Mouse (Mus musculus) limb, embryonic 14.5 days (tissue): ENCODE results near the gene 6430548M08Rik. TPM values are rescaled to one million over a fixed set of nuclear protein-coding genes. Genes with fewer than 3 reads are reported as not detected.

Experiments
- ATAC-seq: fragments of 200-750 bp; cut with Nextera tagmentation; 2 replicates; pipeline ENCODE4 v1.8.0; 2017; ENCODE audit warnings: low read depth, moderate number of reproducible peaks, moderate TSS enrichment; ENCODE audit not compliant: low FRiP score
- DNase-seq: peaks from one replicate; pipeline ENCODE4 v3.0.0-alpha.2; 2015; ENCODE audit warnings: low spot score
- H3K27ac ChIP-seq: fragments of 300-500 bp; sonication (generic); replicated peaks from 2 replicates; pipeline ENCODE4 v1.5.1; 2014; ENCODE audit warnings: low read depth, mild to moderate bottlenecking, low read length, moderate library complexity, mixed read lengths
- H3K27me3 ChIP-seq: fragments of 300-500 bp; sonication (generic); 2 replicates; pipeline ENCODE4 v1.6.1; 2014; ENCODE audit warnings: low read length, mixed read lengths; ENCODE audit not compliant: control insufficient read depth, insufficient read depth
- H3K36me3 ChIP-seq: fragments of 300-500 bp; sonication (generic); 2 replicates; pipeline ENCODE4 v1.6.1; 2014; ENCODE audit warnings: mild to moderate bottlenecking, low read length, moderate library complexity, mixed read lengths; ENCODE audit not compliant: control insufficient read depth, insufficient read depth
- H3K4me1 ChIP-seq: fragments of 300-500 bp; sonication (generic); 2 replicates; pipeline ENCODE4 v1.6.1; 2014; ENCODE audit warnings: antibody characterized with exemption, low read length, mixed read lengths; ENCODE audit not compliant: control insufficient read depth, insufficient read depth
- H3K4me2 ChIP-seq: fragments of 300-500 bp; sonication (generic); replicated peaks from 2 replicates; pipeline ENCODE4 v1.6.1; 2014; ENCODE audit warnings: low read depth, mild to moderate bottlenecking, low read length, moderate library complexity; ENCODE audit not compliant: severe bottlenecking
- H3K4me3 ChIP-seq: fragments of 300-500 bp; sonication (generic); replicated peaks from 2 replicates; pipeline ENCODE4 v1.5.1; 2014; ENCODE audit warnings: low read length
- H3K9ac ChIP-seq: fragments of 300-500 bp; sonication (generic); 2 replicates; pipeline ENCODE4 v1.6.1; 2014; ENCODE audit warnings: mild to moderate bottlenecking, low read depth, low read length, moderate library complexity; ENCODE audit not compliant: severe bottlenecking
- H3K9me3 ChIP-seq: fragments of 300-500 bp; sonication (generic); 2 replicates; pipeline ENCODE4 v1.6.1; 2016; ENCODE audit warnings: low read length; ENCODE audit not compliant: control insufficient read depth
- POLR2A ChIP-seq: fragments of 200-500 bp; IDR thresholded peaks from 2 replicates; pipeline ENCODE4 v1.8.0; 2012; ENCODE audit warnings: inconsistent platforms, mild to moderate bottlenecking, moderate library complexity, borderline replicate concordance; ENCODE audit not compliant: insufficient read depth, insufficient read length; ENCODE audit errors: extremely low read depth
- WGBS: fragments of 180-500 bp; shearing (Covaris S2); extraction: QIAGEN DNeasy Blood & Tissue Kit; methylation state at CpG from one replicate; pipeline ENCODE4 v1.1.7; 2014; 5-methylcytosine and 5-hydroxymethylcytosine counted together
- polyA plus RNA-seq, 2 experiments: library from polyadenylated mRNA; depleted of rRNA in 1 of 2; stranded (reverse) in 1 of 2; unstranded in 1 of 2; fragments of >200 nt; fragmentation: Nextera tagmentation in 1 of 2; extraction: Ambion mirVana in 1 of 2; gene quantifications; 2 replicates each; pipeline versions ENCODE4 v1.2.1 to v1.2.3; 2012 to 2014

Gene 6430548M08Rik
- polyA plus RNA-seq, 2 experiments, result 4.0 to 4.1 TPM

DNA sequence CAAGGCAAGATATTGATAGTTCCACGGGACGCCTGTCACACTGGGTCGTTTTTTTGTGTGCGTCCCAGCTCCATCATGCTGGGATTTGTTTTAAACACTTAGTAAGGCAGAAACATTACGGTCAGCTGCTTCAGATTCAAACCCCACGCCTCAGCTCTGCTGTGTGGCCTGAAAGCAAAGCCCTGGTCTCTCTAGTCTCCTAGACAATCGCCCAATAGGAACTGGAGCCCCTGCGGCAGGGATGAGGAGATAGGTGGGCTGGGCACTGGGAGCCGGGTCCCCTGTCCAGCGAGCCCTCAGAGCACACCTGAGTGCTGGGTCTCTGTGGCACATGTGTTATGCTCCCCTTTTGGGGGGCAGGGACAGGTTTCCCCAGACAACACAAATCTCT, 64.2 kb downstream of the 6430548M08Rik start:
- no peak for TF ChIP-seq POLR2A
- H3K27ac ChIP-seq, result no peak overlapping the region
- H3K4me3 ChIP-seq, result no peak overlapping the region
- DNase-seq (no peak), ATAC-seq (no peak)
- H3K4me2 ChIP-seq, result peak overlapping the region; percentile 28
- no peaks in the 10 kb centered on the region for H3K36me3 ChIP-seq
- H3K9ac ChIP-seq, result no peak overlapping the region
- whole genome bisulfite sequencing, result 9% methylated on average over 10 of the region's 10 CpGs
- H3K4me1 ChIP-seq, result peaks cover 26% of the 10 kb centered on the region
- H3K9me3 ChIP-seq, result no peaks in the 10 kb centered on the region
- peaks cover 9% of the 10 kb centered on the region; the same call in 1 of the 2 replicates for H3K27me3 ChIP-seq

DNA sequence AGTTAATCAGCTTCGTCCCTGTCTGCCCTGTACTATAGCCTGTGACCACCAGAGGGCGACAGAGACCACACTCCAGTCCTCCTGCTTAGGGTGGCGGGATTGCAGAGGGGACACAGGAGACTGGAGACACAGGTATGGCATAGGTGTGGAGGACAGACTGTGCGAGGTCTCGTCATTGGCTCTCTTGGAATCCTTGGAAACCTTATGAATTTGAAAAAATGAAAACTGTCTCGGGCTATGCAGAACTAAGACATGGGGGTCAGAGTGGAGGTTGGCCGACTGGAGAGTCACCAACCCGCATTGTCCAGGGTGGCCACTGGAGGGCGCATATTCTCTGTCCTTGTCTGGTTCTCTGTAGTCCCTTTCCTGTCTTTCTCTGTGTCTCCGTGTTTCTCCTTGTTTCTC, 65.1 kb downstream of the 6430548M08Rik start:
- no peaks in the 10 kb centered on the region for H3K9me3 ChIP-seq
- DNase-seq (peak; percentile 95), ATAC-seq (peak; percentile 79)
- no peaks in the 10 kb centered on the region for H3K36me3 ChIP-seq
- peak; percentile 11; the same call in 1 of the 2 replicates for TF ChIP-seq POLR2A
- H3K9ac ChIP-seq, result no peak overlapping the region
- H3K27me3 ChIP-seq, result peaks cover 9% of the 10 kb centered on the region; the same call in 1 of the 2 replicates
- no peak overlapping the region for H3K27ac ChIP-seq
- peak overlapping the region; percentile 48 for H3K4me2 ChIP-seq
- peak overlapping the region; percentile 16; the same call in 1 of the 2 replicates for H3K4me3 ChIP-seq
- WGBS, result under 1% methylated on average over 10 of the region's 10 CpGs
- H3K4me1 ChIP-seq, result peaks cover 26% of the 10 kb centered on the region

DNA sequence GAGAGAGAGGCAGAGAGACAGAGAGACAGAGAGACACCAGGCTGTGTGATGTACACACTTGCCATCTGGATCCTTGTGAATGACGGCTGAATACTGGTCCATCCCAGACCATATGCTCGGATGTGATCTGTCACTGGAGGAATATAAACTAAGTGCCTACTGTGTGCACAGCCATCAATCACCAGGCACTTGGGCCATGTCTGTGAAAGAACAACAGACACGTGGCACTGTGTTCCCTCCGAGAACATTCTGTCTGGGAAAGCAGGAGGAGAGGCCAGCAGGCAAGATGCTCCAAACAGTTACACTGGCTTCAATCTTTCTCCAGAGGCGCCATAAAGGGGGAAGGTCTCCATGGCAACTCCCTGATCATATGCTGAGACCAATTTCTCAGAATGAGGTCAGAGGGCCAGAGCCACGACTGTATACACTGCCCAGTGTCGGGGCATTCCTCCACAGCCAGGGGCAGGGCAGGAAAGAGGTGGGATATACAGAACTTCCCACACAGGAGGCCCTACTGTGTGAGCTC, 66.6 kb downstream of the 6430548M08Rik start:
- Histone ChIP-seq H3K9ac (0 out of 2 replicates have a peak overlapping the region, but pooled peaks have one; percentile 4), H3K4me2 (no peak overlapping the region), H3K4me3 (no peak overlapping the region), H3K27ac (no peak overlapping the region), H3K27me3 (peaks cover 9% of the 10 kb centered on the region; the same call in 1 of the 2 replicates), H3K4me1 (peaks cover 39% of the 10 kb centered on the region), H3K36me3 (no peaks in the 10 kb centered on the region), H3K9me3 (no peaks in the 10 kb centered on the region)
- WGBS, result 45% methylated on average over 7 of the region's 7 CpGs
- ATAC-seq (no peak), DNase-seq (no peak)
- no peak for TF ChIP-seq POLR2A

DNA sequence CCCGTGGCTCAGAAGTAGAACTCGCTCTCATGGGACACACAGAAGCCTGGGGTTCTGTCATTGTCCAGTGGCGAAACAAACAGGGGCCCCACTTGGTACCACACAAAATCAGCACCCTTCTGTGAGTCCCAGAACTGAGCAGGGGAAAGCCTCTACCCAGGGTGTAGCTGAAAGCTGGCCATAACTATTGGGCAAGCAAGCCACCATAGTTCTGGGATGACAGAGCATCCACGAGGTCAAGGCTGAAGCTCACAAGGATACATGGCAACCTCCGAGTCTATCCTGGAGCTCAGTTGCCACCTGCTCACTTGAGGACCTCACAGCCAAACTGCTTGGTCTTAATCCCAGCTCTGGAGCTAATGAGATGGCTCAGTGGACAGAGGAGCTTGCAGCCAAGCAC, 67.3 kb downstream of the 6430548M08Rik start:
- 91% methylated on average over 5 of the region's 5 CpGs for WGBS
- H3K9me3 ChIP-seq, result no peaks in the 10 kb centered on the region
- peaks cover 47% of the 10 kb centered on the region for H3K4me1 ChIP-seq
- no peak overlapping the region for H3K4me3 ChIP-seq
- ATAC-seq (no peak), DNase-seq (no peak)
- H3K27ac ChIP-seq, result no peak overlapping the region
- H3K27me3 ChIP-seq, result peaks cover 9% of the 10 kb centered on the region; the same call in 1 of the 2 replicates
- H3K9ac ChIP-seq, result no peak overlapping the region
- TF ChIP-seq POLR2A, result no peak
- H3K36me3 ChIP-seq, result no peaks in the 10 kb centered on the region
- H3K4me2 ChIP-seq, result no peak overlapping the region

DNA sequence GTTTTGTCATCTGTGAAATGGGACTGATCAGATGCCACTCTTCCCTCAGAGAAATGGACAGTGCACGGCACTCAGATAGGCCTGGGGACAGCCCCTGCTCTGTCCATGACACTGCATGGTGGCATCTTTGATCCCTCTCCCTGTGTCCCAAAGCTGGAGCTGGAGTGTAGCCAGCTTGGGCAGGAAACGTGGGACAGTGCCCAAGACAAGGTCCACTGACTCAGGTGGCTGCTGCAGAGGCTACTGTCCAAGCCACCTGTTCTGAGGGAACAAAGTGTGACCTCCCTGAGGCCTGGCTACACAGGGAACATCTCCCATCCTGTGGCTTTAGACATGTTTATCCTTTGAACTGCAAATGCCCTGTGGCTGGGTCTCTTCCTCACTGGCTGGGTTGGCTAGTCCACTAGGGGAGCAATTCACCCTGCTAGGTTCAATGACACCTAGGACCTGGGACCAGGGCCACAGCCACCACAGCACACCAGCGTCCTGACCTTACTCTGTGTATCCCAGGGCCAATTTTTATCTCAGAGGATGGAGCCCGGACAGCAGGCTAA, 68.0 kb downstream of the 6430548M08Rik start:
- no peak for TF ChIP-seq POLR2A
- Histone ChIP-seq H3K4me2 (no peak overlapping the region), H3K36me3 (no peaks in the 10 kb centered on the region), H3K27ac (no peak overlapping the region), H3K4me3 (no peak overlapping the region), H3K9me3 (no peaks in the 10 kb centered on the region), H3K4me1 (peaks cover 53% of the 10 kb centered on the region), H3K27me3 (peaks cover 4% of the 10 kb centered on the region; the same call in 1 of the 2 replicates), H3K9ac (no peak overlapping the region)
- WGBS, result 67% methylated on average over 4 of the region's 4 CpGs
- DNase-seq (no peak), ATAC-seq (no peak)

DNA sequence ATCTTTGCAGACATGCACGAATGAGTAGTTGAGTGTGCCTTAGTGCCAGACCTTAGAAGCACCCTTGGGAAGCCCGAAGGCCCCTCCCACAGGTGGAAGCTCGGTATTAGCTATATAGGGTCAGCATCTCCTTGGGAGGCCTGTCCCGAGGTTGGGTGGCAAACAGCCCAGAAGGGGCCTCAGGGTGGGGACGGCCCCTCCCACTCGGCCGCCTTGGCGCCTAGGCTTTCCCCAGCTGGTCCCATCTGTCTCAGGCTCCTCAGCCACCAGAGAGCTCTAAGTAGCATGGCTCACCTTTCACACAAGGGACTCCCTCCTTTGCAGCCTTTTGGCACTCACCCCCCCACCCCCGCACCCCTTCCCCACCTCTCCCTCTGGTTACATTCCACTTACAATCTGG, 70.4 kb downstream of the 6430548M08Rik start:
- Histone ChIP-seq H3K4me3 (no peak overlapping the region), H3K36me3 (no peaks in the 10 kb centered on the region), H3K27ac (peak overlapping the region; percentile 40; the same call in 1 of the 2 replicates), H3K9me3 (no peaks in the 10 kb centered on the region), H3K4me1 (peaks cover 34% of the 10 kb centered on the region), H3K4me2 (no peak overlapping the region), H3K9ac (no peak overlapping the region), H3K27me3 (no peaks in the 10 kb centered on the region)
- no peak for TF ChIP-seq POLR2A
- 16% methylated on average over 7 of the region's 9 CpGs for WGBS
- DNase-seq, result peak; percentile 57
- peak; percentile 53 for ATAC-seq
